Mouse (Mus musculus) cerebellum, postnatal 4 days (tissue): ENCODE results near the gene Acy3.
"Not testable (repeated sequence)": the region's sequence is repeated elsewhere in the genome, so short reads cannot be mapped to it uniquely, and the experiment has no call there.

Experiments used
- DNase-seq, 2 experiments: peaks; one replicate each; pipeline ENCODE4 v3.0.0; 2022; ENCODE audit warnings: low spot score in 2 of 2, mixed read lengths in 1 of 2

The Acy3 gene

GRCm38 (mm10) chr19:3974608-3975007, 11.8 kb upstream of the Acy3 start:
- not testable (repeated sequence) for DNase-seq

DNA sequence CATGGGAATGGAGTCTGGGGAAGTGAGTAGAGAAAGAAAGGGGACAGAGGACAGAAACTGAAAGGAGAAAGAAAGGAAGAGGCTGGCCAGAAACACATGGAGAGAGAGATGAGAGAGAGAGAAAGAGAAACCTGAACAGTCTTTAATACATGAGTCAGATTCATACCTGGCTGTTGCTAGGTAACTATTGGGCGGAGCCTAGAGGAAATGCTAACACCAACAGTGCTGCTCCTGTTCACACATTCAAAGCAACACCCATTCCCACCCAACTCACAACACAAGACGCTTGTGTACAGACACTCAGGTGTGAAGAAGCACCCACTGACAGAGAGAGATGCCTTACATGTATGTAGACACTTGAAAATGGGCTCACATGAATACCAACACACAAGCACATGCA, 10.5 kb upstream of the Acy3 start:
- no peak for DNase-seq

DNA sequence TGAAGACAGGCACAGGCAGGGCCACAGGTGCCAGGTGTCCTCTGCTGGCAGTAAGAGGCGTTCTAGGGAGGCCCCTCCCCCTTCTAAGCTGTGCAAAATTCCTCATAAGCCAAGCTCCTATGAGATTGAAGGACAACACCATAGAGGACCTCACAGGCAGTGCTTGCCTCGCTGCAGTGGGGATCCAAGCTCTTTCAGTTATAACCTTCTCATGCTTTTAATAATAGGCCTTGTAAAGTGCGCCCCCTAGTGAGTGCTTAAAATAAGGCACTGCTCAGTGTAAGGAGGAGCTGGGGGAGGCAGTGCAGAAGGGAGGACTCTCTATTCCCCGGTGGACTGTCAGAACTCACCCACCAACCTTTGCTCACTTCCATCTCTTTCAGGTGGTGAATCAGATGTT, 6.1 kb upstream of the Acy3 start:
- DNase-seq: peak in 1 of 2 experiments; percentile 75

GRCm38 (mm10) chr19:3980917-3981316, 5.5 kb upstream of the Acy3 start:
- no peak for DNase-seq

DNA sequence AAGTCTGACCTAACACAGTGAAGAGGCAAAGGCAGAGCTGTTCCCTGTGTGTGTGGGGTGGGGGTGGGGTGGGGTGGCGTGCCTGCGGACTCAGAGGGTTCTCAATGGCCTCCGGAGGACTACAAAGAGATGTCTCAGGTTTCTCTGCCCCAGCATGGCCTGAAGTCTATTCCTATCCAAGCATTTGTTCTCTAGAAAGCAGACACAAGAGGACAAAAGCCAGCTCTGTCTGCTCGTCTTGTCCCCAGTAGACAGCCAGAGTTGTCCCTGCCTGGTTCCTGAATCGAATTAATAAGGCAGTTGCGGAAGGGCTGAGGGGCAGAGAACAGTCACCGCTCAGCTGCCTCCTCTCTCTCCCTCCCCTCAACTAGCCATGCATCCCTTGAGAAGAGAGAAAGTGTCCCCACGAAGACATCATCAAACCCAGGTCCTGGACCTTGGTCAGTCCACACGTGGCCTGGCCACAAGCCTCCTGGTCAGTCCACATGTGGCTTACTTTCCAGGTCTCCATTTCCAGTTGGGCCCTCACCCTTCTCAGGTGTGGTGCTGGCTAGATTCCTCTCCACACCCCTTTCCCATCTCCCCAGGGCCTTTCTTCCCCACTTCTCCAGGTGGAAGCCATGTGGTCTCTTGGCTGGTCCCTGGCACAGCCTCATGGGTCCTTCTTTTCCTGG, 2.7 kb upstream of the Acy3 start:
- no peak for DNase-seq

GRCm38 (mm10) chr19:3985261-3985681, 1.1 kb upstream of the Acy3 start:
- no peak for DNase-seq

GRCm38 (mm10) chr19:3988066-3988465, 1.7 kb downstream of the Acy3 start:
- DNase-seq: no peak

GRCm38 (mm10) chr19:3988750-3989149, 2.4 kb downstream of the Acy3 start:
- no peak for DNase-seq

GRCm38 (mm10) chr19:3990804-3991203, 4.4 kb downstream of the Acy3 start:
- no peak for DNase-seq

GRCm38 (mm10) chr19:3991562-3991961, 5.2 kb downstream of the Acy3 start:
- no peak for DNase-seq

- DNase-seq: no peak
Measured at GRCm38 (mm10) chr19:3991966-3992365, 5.6 kb downstream of the Acy3 start.

GRCm38 (mm10) chr19:3992416-3992815, 6.0 kb downstream of the Acy3 start, which contains the start of gene Tbx10:
TSS of gene Tbx10 (plus strand) at chr19:3992752.
- no peak for DNase-seq

- no peak for DNase-seq
Measured at GRCm38 (mm10) chr19:3994932-3995331, 8.6 kb downstream of the Acy3 start.

DNA sequence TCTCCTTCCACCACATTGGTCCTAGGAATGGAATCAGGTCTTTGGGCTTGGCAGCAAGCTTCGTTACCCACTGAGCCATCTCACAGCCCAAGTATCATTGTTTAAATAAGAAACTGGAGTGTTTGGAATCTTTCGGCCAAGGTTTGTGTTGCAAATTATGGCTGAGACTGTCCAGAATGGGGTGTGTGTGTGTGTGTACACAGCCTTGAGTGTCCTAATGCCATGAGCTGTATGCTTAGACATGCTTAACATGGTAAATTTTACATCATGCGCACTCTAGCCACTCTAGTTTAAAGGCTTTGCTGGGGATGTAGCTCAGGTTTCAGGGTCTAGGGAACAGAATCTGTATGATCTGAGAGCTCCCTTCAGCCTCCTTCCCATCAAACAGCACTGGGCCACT, 9.1 kb downstream of the Acy3 start:
- DNase-seq: no peak

DNA sequence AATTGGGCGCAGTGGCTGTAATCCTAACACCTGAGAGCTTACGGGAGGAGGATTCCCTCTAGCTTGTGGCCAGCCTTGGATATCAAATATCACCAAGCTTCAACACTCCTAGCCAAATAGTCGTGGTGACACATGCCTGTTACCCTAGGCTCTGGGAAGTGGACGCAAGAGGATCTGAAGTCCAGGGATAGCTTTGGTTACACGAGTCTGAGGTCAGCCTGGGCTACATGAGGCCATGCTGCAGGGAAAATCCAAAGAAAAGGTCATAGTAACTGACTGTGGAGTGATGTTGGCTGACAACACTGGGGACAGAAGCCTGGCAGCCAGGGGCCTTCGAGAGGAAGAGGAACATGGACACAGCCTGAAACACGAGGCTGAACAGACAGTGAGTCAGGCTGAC, 9.7 kb downstream of the Acy3 start:
- DNase-seq: no peak

DNA sequence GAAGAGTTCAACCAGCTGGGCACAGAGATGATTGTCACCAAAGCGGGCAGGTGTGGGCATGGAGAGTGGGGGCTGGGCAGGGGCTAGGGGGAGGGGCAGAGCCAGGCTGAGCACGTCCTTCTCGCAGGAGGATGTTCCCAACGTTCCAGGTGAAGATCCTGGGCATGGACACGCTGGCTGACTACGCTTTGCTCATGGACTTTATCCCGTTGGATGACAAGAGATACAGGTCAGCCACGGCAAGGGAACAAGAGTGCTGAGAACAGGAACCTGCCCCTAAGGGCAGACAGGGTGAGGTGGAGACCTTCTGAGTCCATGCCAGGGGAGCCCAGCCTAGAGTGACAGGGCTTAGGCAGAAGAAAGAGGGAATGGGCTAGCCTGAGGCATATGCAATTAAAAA, 10.4 kb downstream of the Acy3 start:
- no peak for DNase-seq

GRCm38 (mm10) chr19:3997231-3997630, 10.9 kb downstream of the Acy3 start:
- no peak for DNase-seq

DNA sequence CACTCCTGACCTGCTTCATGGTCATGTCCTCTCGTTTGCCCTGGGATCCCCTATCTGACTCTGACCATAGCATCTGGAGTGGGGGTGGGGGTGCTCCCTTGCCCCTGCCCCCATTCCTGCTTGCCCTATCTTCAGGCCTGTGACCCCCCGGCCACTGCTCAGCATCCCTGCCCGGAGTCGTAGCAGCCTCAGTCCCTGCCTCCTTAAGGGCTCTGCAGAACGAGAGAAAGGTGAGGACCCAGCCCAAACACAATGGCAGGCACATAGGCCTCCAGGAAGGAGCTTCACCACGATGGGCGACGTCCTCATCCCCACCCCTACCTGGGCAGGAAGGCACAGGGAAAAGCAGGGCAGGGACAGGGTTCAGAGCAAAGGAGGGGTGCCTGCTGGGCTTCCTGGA, 12.0 kb downstream of the Acy3 start:
- no peak for DNase-seq

DNA sequence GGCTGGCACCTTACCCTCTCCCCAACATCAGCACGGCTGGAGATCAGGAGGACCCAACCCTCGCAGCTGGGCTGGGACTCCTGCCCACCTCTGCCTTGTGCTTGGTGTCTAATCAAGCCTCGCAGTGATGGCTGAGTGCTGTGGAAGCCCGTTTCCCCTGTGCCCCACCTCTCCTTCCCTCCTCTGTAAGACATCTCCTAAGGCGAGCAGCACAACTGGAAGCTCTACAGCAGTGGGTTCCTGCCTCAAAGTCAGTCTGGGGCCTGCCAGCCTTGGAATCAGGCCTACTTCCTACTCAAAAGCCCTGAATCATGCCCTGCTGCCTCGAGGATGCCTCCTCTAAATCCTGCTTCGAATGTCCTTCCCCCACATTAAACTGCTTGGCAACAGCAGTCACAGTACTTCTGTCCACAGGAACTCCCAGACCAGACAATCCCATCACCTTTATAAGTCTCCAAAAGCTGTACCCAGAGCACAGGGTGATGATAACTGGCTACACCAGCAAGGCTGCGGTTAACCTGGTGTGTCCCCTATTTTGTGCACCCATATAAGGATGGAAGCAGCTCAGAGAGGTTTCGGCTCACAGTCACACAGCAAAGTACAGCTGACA, 12.9 kb downstream of the Acy3 start:
- no peak for DNase-seq

- DNase-seq: peak; percentile 82 to 91
Measured at GRCm38 (mm10) chr19:4000119-4000900, 13.9 kb downstream of the Acy3 start, which contains the start of the genes Nudt8 and Gm49405. TSS of gene Nudt8 (plus strand) at chr19:4000580. TSS of gene Gm49405 (plus strand) at chr19:4000626.

- no peak for DNase-seq
Measured at GRCm38 (mm10) chr19:4000949-4001525, 14.7 kb downstream of the Acy3 start.

GRCm38 (mm10) chr19:4001752-4002151, 15.4 kb downstream of the Acy3 start:
- no peak for DNase-seq
